Mouse (Mus musculus) left cerebral cortex, postnatal 36 days (tissue): ENCODE data around the gene Slc25a33. TPM values are rescaled to one million over a fixed set of nuclear protein-coding genes. Genes with fewer than 3 reads are reported as not detected.
"Not testable (repeated sequence)": the region's sequence is repeated elsewhere in the genome, so short reads cannot be mapped to it uniquely, and the experiment has no call there.

Source experiments
- DNase-seq, 2 experiments: peaks; one replicate each; pipeline ENCODE4 v3.0.0; 2021 to 2022; ENCODE audit warnings: low spot score in 2 of 2, mixed read lengths in 1 of 2
- intact Hi-C: fragments of 180-260 bp; cut with DNase I; formaldehyde crosslinking; loops from one replicate; pipeline ENCODE4 v1.15.1; 2025
- total RNA-seq, 2 experiments: library from RNA; stranded (reverse); gene quantifications; 2 replicates each; pipeline ENCODE4 v1.2.3; 2021

The Slc25a33 gene
- total RNA-seq = 10 to 100 TPM; 31.9 to 34.6 TPM

GRCm38 (mm10) chr4:149774094-149774470 lies at the start of gene Slc25a33:
Slc25a33 (minus strand) TSS chr4:149774277.
- intact Hi-C loops = loop anchor here (2.0 kb wide), 1 partner anchor 21 kb away; no protein-coding TSS in a partner anchor

GRCm38 (mm10) chr4:149822586-149823196 lies 48.6 kb upstream of the Slc25a33 start:
- DNase-seq = no peak
- intact Hi-C loops = no loop called here

More at GRCm38 (mm10) chr4:149774094-149774470, at the start of gene Slc25a33:
- peak; percentile 96 to 99 for DNase-seq

DNA sequence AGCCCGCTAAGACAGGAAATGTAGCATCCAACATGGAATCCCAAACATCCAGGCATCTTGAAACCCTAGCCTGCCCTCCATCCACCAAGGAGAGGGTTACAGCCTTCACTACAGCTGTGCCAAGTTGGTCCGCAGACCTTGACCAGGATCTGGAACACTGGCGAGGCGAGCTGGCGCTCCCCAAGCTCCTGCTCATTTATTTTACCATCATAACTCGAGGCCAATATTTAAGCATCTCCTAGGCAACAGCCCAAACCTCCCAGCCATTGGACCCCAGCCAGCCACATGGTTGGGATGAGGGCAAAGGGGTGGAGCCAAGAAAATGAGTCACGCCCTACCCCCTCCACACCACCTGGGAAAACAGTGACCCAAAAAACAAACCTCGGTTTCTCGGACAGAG lies 48.0 kb upstream of the Slc25a33 start:
- no peak for DNase-seq
- intact Hi-C loops = no loop called here

DNA sequence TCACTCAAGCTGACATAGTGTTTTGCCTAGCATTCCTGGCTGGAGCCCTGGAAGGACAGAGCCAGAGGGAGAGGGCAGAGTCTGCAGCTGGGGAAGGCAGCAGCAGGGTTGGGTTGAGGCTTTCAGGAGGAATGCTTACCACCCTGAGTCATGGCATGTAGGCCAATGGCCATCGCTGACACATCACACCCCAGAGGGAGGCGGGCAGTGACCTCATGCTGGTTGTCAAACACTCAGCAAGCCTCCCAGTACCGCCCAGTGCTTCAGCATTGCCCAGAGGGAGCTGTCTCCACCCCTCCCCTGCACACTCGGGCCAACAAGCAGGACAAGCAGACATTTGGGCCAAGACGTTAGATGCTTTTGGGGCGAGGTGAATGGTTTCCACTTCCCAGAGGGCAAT lies 46.5 kb upstream of the Slc25a33 start:
- intact Hi-C loops = no loop called here
- no peak for DNase-seq

DNA sequence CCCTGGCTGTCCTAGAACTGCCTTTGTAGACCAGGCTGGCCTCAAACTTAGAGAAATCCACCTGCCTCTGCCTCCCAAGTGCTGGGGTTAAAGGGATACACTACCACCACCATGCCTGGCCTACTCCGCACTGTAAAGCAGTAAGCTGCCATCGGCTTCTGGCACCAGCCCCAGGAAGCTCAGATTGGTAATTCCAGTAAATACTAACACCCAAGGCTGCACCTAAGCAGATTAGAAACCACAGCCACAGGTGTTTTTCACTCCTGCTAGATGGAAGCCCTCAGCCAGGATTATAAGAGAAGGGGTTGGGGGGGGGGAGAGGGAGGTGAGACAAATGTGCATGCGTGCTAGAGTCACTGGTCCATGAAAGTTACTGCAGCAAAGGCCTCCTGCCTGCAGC lies 45.1 kb upstream of the Slc25a33 start:
- DNase-seq = no peak
- intact Hi-C loops = no loop called here

DNA sequence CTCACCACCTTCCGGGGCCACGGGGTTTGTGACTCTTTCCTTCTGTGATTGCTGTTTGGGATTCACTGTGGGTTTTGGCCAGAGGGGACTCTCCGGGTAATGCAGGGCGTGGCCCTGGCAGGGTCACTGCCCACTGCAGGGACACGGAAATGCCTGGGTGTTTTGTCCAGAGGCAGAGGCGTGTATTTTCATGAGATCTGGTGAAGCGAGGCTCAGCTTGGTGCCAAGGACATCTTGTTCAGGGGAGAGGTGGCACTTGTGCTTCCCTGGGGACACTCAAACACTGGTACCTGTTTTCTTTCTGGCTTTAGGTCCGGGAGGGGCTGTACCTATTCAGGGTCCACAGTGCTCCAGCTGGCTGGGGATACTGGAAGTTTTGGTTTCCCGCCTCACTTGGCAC lies 42.5 kb upstream of the Slc25a33 start:
- DNase-seq = no peak
- intact Hi-C loops = no loop called here

DNA sequence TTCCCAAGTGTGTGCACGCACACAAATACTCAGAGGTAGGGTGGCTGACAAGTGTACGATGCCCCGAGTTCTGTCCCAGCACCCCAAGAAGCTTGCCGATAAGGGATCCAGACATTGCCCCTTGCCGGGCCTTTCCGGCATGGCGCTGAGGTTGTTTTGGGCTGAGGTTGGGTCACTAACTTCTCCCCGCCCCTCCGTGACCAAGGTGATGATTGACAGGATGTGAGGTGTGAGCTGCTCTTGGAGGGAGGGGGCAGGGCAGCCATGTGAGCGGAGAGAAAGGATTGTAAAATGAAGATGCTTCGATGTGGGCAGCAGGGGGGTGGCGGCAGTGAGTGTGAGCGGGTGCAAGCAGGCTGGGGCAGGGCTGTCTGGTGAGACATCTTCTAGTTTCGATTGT lies 41.5 kb upstream of the Slc25a33 start:
- no peak for DNase-seq
- intact Hi-C loops = no loop called here

DNA sequence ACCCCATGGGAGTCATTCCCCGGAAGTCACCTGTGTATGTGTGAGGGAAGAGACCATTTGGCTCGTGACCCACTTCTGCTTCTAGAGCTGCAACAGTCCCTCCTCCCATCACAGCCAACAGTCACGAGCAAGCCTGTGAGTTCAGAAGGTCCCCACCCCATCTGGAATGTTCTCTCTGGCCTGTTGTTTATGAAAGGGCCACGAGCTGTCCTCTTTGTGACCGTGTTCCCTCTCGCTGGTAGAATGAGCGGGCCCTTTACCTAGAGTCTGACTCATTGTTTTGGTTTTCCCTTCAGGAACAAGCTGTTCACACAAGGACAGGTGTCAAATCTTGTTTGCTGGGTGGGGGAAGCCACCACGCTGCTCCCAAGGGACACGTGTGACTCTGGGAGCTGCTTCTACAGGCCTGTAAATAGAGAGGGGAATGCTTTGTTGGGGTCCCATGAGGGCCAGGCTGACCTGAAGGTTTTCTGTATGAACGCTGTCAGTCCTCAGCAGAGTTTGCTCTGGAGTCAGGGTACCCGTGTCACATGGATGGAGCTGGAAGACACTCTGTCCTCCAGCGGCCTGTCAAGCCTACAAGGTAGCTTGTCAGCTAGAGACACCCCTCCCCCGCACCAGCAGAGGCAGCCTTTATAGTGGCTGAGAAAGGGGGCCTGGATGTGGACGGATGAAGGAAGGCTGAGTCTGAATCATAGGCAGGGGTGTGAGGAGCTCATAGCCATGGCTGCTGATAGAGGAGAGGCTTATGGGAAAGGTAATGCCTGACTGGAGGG lies 39.5 kb upstream of the Slc25a33 start:
- DNase-seq = no peak
- intact Hi-C loops = no loop called here

- peak; percentile 19 to 38 for DNase-seq
- intact Hi-C loops = not testable (repeated sequence)
These were observed 36.3 kb upstream of the Slc25a33 start for GRCm38 (mm10) chr4:149810372-149810771.

DNA sequence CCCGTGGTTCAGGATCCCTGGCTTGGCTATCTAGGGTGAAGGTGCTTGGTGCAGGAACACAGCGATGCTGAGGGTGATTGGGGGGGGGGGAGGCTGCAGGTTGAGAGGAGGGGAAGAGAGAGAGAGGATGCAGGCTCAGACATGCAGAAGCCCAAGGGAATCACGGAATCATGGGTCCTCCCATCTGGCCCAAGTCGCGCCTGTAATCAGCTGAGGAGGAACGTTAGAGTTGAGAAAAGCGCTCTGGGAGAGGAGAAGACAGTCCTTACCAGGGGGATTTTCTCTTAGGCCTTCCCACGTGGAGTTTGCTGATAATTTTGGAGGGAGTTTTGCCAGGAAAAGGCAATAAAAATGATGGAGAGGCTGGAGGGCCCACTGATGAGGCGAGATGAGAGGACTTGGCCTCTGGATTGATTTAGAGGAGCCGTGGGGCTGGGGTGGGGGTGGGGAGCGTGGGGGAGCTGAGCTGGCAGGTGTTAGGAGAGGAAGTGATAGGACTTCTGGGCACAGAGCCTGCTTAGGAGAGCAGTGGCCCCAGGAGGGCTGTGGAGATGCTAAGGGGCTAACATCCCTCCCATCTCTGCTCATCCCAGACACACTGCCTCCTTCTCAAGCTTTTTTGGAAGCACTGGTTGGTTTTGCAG lies 34.6 kb upstream of the Slc25a33 start:
- no peak for DNase-seq
- intact Hi-C loops = loop anchor here (5.0 kb wide), 1 partner anchor 289 kb away; no protein-coding TSS in a partner anchor

- intact Hi-C loops = loop anchor here (5.0 kb wide), 1 partner anchor 289 kb away; no protein-coding TSS in a partner anchor
- no peak for DNase-seq
These were observed 34.0 kb upstream of the Slc25a33 start for GRCm38 (mm10) chr4:149808060-149808567.

DNA sequence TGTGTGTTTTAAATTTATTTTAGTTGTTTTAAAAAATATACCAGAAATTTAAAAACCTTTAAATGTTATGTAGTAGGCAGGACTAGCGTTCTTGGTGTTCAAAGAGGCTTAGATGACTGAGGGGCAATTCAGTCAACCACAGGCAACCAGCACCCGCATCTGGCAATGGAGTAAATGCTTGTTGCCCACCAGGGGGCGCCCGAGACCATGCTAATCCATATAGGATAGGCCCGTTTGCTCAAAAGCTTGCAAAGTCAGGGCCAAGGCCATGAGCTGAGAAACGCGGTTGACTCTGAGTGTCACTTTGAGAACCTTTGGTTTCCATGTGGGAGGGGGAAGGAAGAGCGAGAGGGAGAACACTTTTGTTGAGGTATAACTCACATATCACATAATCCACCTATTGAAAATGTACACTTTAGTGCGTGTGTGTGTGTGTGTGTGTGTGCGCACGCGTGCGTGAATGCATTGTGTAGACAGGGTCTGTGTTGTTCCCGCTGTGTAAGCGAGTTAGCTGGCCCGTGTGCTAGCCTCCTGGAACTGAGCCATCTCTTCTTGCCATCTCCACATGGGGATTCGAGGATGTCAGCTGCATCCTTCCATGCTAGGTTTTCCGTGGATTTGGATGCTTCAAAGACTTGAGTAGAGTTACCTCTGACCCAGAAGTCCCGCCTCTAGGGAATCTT lies 32.8 kb upstream of the Slc25a33 start:
- peak; percentile 79 to 83 for DNase-seq
- intact Hi-C loops = loop anchor here (1.0 to 5.0 kb wide), 2 partner anchors 151 to 290 kb away; no protein-coding TSS in a partner anchor

GRCm38 (mm10) chr4:149802269-149802668 lies 28.2 kb upstream of the Slc25a33 start:
- no peak for DNase-seq
- intact Hi-C loops = no loop called here

- intact Hi-C loops = no loop called here
- DNase-seq = no peak
These were observed 26.5 kb upstream of the Slc25a33 start for GRCm38 (mm10) chr4:149800576-149800975.

DNA sequence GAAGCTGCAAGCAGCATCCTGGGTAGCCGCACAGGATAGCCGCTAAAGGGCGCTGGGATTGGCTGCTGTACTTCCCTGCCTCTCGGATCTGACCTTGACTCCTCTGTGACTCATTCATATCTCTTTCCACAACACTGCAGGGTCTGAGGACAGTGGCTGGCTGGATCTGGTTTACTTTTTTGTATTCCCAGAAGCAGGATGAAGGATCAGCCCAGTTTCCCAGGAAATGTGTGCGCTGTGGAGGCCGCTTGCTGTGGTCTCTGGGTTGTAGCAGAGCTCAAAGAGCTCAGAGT lies 26.0 kb upstream of the Slc25a33 start:
- no peak for DNase-seq
- intact Hi-C loops = no loop called here

- intact Hi-C loops = loop anchor here (5.0 kb wide), 1 partner anchor 47 kb away; no protein-coding TSS in a partner anchor
- DNase-seq = no peak
These were observed 25.5 kb upstream of the Slc25a33 start for GRCm38 (mm10) chr4:149799346-149800171.

DNA sequence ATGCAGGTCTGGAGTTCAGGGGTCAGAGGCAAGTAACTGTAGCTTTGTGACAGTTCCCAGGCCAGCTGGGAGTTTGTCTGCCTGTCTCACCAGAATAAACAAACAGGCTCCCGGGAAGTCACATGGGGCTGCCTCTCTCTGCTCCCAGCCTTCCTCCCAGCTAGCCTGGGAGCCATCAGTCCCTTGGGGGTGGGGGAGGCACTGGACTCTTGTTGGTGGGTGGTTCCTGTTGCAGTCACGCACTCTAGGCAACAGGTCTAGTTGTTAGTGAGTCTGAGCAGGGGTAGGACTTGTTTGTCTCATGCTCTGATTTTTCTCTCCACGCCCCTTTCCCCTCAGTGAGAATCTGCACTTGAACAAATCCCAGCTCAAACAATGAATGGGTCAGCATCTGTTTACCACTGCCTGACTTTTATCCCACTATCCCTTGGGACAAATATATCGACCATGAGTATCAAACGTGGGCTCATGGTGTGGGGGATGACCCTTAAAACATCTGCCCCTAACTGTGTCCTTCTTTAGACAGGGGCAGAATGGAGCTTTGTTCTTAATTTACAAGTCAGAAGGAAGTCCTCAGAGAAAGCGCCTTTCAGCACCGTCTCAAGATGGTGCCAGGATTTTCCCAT lies 24.7 kb upstream of the Slc25a33 start:
- intact Hi-C loops = loop anchor here (5.0 kb wide), 1 partner anchor 46 kb away; no protein-coding TSS in a partner anchor
- DNase-seq = no peak

GRCm38 (mm10) chr4:149798116-149798515 lies 24.0 kb upstream of the Slc25a33 start:
- DNase-seq = no peak
- intact Hi-C loops = loop anchor here (5.0 kb wide), 1 partner anchor 46 kb away; no protein-coding TSS in a partner anchor
